Mouse (Mus musculus): ENCODE measurements around the gene Bpifa3.

GRCm38 (mm10) chr2:154143735-154144134 lies 13.6 kb downstream of the Bpifa3 start:
- TF ChIP-seq CTCF (IDR thresholded peaks at IDR 0.05; ENCODE audit: control insufficient read depth, insufficient read depth, insufficient replicate concordance, low read depth, low read length) (no peak), POLR2A (IDR thresholded peaks at IDR 0.05; ENCODE audit: control insufficient read depth, low read depth, low read length) (no peak)
